Comparison of ENCODE assay signal across 11 mouse cellular contexts in genomic region chr5:120953974-120954373, GRCm38 (mm10). TPM values are rescaled to one million over a fixed set of nuclear protein-coding genes. Genes with fewer than 3 reads are reported as not detected.
DNase-seq lines count a peak whose midpoint lies in the region; ATAC-seq and TF ChIP-seq lines count a peak whose summit lies in the region.
"Had no signal": no experiment of that assay in that cellular context is flagged by ENCODE, and none has a peak within 500 bp of the region (broad histone marks: within the 10 kb centered on the region; RNA-seq: fewer than 3 reads in every experiment).

No protein-coding gene starts in this region.

- no peak overlapping the region for H3K4me2 ChIP-seq in lung, postnatal 0 days (replicated peaks; ENCODE audit: low read depth, low read length)
- H3K4me2 ChIP-seq in neural tube, embryonic 11.5 days (ENCODE audit: low read depth), result no peak overlapping the region
- H3K4me2 ChIP-seq: lung, embryonic 15.5 days had no signal

- no peak overlapping the region for H3K4me3 ChIP-seq in lung, postnatal 0 days (ENCODE audit: low read depth, low read length)
- no peak overlapping the region for H3K4me3 ChIP-seq in neural tube, embryonic 11.5 days (ENCODE audit: low read depth, low read length)
- H3K4me3 ChIP-seq: lung, embryonic 15.5 days had no signal

- H3K4me1 ChIP-seq in lung, postnatal 0 days (ENCODE audit: insufficient read depth, low read depth, low read length), result no peaks in the 10 kb centered on the region
- no peaks in the 10 kb centered on the region for H3K4me1 ChIP-seq in neural tube, embryonic 11.5 days (ENCODE audit: control insufficient read depth, insufficient read depth, low read length)
- H3K4me1 ChIP-seq: lung, embryonic 15.5 days had no signal

- peak; percentile 22 to 69 for DNase-seq in adrenal gland, adult (ENCODE audit: inconsistent age in 2 of 2, low spot score in 1 of 2)
- no peak for DNase-seq in adrenal gland, adult 8-10 months
- no peak for DNase-seq in lung, postnatal 0 days (ENCODE audit: low spot score)
- no peak for DNase-seq in lung, postnatal 25 days (ENCODE audit: low spot score)
- peak; percentile 42 for DNase-seq in forelimb bud, embryonic 11.5 days (ENCODE audit: low read depth, low spot score)
- peak; percentile 65 for DNase-seq in neural tube, embryonic 11.5 days (ENCODE audit: low spot score)
- DNase-seq in yolk sac, embryonic 10.5 days (ENCODE audit: low spot score), result no peak

- TF ChIP-seq EP300 in lung, postnatal 0 days (IDR thresholded peaks at IDR 0.05), result no peak

- H3K9me3 ChIP-seq in lung, postnatal 0 days (ENCODE audit: low read length), result no peaks in the 10 kb centered on the region
- H3K9me3 ChIP-seq in neural tube, embryonic 11.5 days (ENCODE audit: control insufficient read depth, low read length), result no peaks in the 10 kb centered on the region
- H3K9me3 ChIP-seq: lung, embryonic 15.5 days had no signal

- H3K27me3 ChIP-seq in lung, postnatal 0 days (replicated peaks; ENCODE audit: insufficient read depth, low read length), result no peaks in the 10 kb centered on the region
- H3K27me3 ChIP-seq in neural tube, embryonic 11.5 days (ENCODE audit: control insufficient read depth, insufficient read depth, low read length), result no peaks in the 10 kb centered on the region
- H3K27me3 ChIP-seq: lung, embryonic 15.5 days had no signal

- no peak overlapping the region for H3K9ac ChIP-seq in lung, postnatal 0 days (replicated peaks; ENCODE audit: low read depth)
- no peak overlapping the region for H3K9ac ChIP-seq in neural tube, embryonic 11.5 days (ENCODE audit: low read length)
- H3K9ac ChIP-seq: lung, embryonic 15.5 days had no signal

- peak; percentile 62 for TF ChIP-seq CTCF in lung, postnatal 0 days (IDR thresholded peaks at IDR 0.05)

- no peak overlapping the region for H3K27ac ChIP-seq in lung, postnatal 0 days (ENCODE audit: low read length)
- H3K27ac ChIP-seq in neural tube, embryonic 11.5 days (ENCODE audit: low read depth, low read length), result no peak overlapping the region
- H3K27ac ChIP-seq: lung, embryonic 15.5 days had no signal

- 15% methylated on average over 5 of the region's 5 CpGs for WGBS in lung, postnatal 0 days
- WGBS in neural tube, embryonic 11.5 days, result 16% methylated on average over 5 of the region's 5 CpGs

- ATAC-seq in lung, postnatal 0 days, result no peak
- 0 out of 2 replicates have a peak, but pooled peaks have one; percentile 6 for ATAC-seq in cerebellum, adult (ENCODE audit: insufficient number of reproducible peaks, low FRiP score, low TSS enrichment)
- ATAC-seq in neural tube, embryonic 11.5 days (ENCODE audit: insufficient read depth, low FRiP score, low TSS enrichment), result no peak

- H3K36me3 ChIP-seq in lung, postnatal 0 days (ENCODE audit: insufficient read depth, low read length), result no peaks in the 10 kb centered on the region
- no peaks in the 10 kb centered on the region for H3K36me3 ChIP-seq in neural tube, embryonic 11.5 days (ENCODE audit: control insufficient read depth, insufficient read depth, low read length)
- H3K36me3 ChIP-seq: lung, embryonic 15.5 days had no signal

RNA-seq across cellular contexts. Expression of gene Oas1d, which starts 39.6 kb away (rescaled TPM):
- total RNA-seq in adrenal gland, adult 8-10 months (2022), result not detected
- not detected in 2 replicates for polyA plus RNA-seq in lung, postnatal 0 days (2015; fragmentation: Nextera tagmentation; extraction: Ambion mirVana)
- polyA plus RNA-seq in neural tube, embryonic 11.5 days (2014; fragmentation: Nextera tagmentation; extraction: Ambion mirVana), result not detected in 2 replicates
- polyA plus RNA-seq: C2C12; heart, embryonic 14.5 days; lung, embryonic 15.5 days had no signal

RNA-seq across cellular contexts. Expression of gene Oas1a, which starts 46.7 kb away (rescaled TPM):
- 1 to 10 TPM; 2.6 to 3.8 (median 2.8) TPM for total RNA-seq in adrenal gland, adult 8-10 months (2022)
- 3.0 and 3.1 TPM in 2 replicates for polyA plus RNA-seq in lung, postnatal 0 days (2015; fragmentation: Nextera tagmentation; extraction: Ambion mirVana)
- 0.70 TPM in 2 replicates for polyA plus RNA-seq in neural tube, embryonic 11.5 days (2014; fragmentation: Nextera tagmentation; extraction: Ambion mirVana)

RNA-seq across cellular contexts. Expression of gene Rph3a, which starts 55.9 kb away (rescaled TPM):
- total RNA-seq in adrenal gland, adult 8-10 months (2022), result 1 to 10 TPM; 3.5 to 9.1 (median 6.0) TPM
- not detected in 2 replicates for polyA plus RNA-seq in lung, postnatal 0 days (2015; fragmentation: Nextera tagmentation; extraction: Ambion mirVana)
- polyA plus RNA-seq in neural tube, embryonic 11.5 days (2014; fragmentation: Nextera tagmentation; extraction: Ambion mirVana), result 0.99 and 1.5 TPM in 2 replicates
- polyA plus RNA-seq: C2C12; heart, embryonic 14.5 days had no signal

Comparison
In these comparisons a context has a peak if more than half of its experiments do, and no peak if none do; other contexts are left out.
1. DNase-seq: peak in adrenal gland, adult (2 of 2), forelimb bud, embryonic 11.5 days (single experiment) and neural tube, embryonic 11.5 days (single experiment); none in adrenal gland, adult 8-10 months (single experiment), lung, postnatal 0 days (single experiment), lung, postnatal 25 days (single experiment) and yolk sac, embryonic 10.5 days (single experiment).